Mouse (Mus musculus) testis, adult 2 months (tissue): ENCODE measurements at regions not wholly inside any gene's neighbourhood (a gene's known extent, or its start where the extent isn't known, plus 50 kb on each side); places are given as distances from the start of the nearest gene placed in this dataset.
A peak's percentile ranks its signal among the peaks of the same experiment; 100 is the strongest.
"Not testable (repeated sequence)": the region's sequence is repeated elsewhere in the genome, so short reads cannot be mapped to it uniquely, and the experiment has no call there.

ENCODE experiments used
- H3K27ac ChIP-seq: fragments of 200-500 bp; 2 replicates; pipeline ENCODE4 v1.5.1; 2012; ENCODE audit warnings: low read depth, low read length; ENCODE audit not compliant: control insufficient read depth, insufficient read depth
- H3K27me3 ChIP-seq: fragments of 200-500 bp; 2 replicates; pipeline ENCODE4 v1.6.1; 2012; ENCODE audit warnings: mild to moderate bottlenecking, low read length, moderate library complexity; ENCODE audit not compliant: control insufficient read depth, insufficient read depth
- H3K36me3 ChIP-seq: fragments of 200-500 bp; 2 replicates; pipeline ENCODE4 v1.6.1; 2012; ENCODE audit warnings: mild to moderate bottlenecking, low read length; ENCODE audit not compliant: control insufficient read depth, insufficient read depth
- H3K4me1 ChIP-seq: fragments of 200-500 bp; 2 replicates; pipeline ENCODE4 v1.6.1; 2012; ENCODE audit warnings: low read length; ENCODE audit not compliant: control insufficient read depth, insufficient read depth
- H3K4me3 ChIP-seq: fragments of 200-500 bp; 2 replicates; pipeline ENCODE4 v1.5.1; 2012; ENCODE audit warnings: low read depth, mild to moderate bottlenecking, low read length, moderate library complexity, mixed read lengths; ENCODE audit not compliant: control insufficient read depth
- CTCF ChIP-seq: fragments of 200-500 bp; IDR thresholded peaks from 2 replicates; pipeline ENCODE4 v1.5.1; 2012; ENCODE audit warnings: low read depth, mild to moderate bottlenecking, inconsistent platforms, low read length, moderate library complexity; ENCODE audit not compliant: control insufficient read depth, insufficient read depth, insufficient replicate concordance
- POLR2A ChIP-seq: fragments of 200-500 bp; IDR thresholded peaks from 2 replicates; pipeline ENCODE4 v1.6.1; 2012; ENCODE audit warnings: low read depth, mild to moderate bottlenecking, inconsistent platforms, low read length, moderate library complexity; ENCODE audit not compliant: control insufficient read depth

- H3K36me3 ChIP-seq = not testable (repeated sequence)
These were observed 124.6 kb upstream of the Mrpl21 start for GRCm38 (mm10) chr19:3158149-3158548.

GRCm38 (mm10) chr19:3159346-3159745, 123.4 kb upstream of the Mrpl21 start:
- Histone ChIP-seq H3K4me1 (no peaks in the 10 kb centered on the region; the same call in 1 of the 2 replicates), H3K27ac (no peak overlapping the region), H3K36me3 (no peaks in the 10 kb centered on the region), H3K4me3 (no peak overlapping the region), H3K27me3 (no peaks in the 10 kb centered on the region)
- no peak for TF ChIP-seq POLR2A
- TF ChIP-seq CTCF = no peak

More at GRCm38 (mm10) chr19:3158149-3158548, 124.6 kb upstream of the Mrpl21 start:
- H3K4me1 ChIP-seq, H3K4me3 ChIP-seq, H3K27ac ChIP-seq, H3K27me3 ChIP-seq: not testable (repeated sequence)

- Histone ChIP-seq H3K4me1 (no peaks in the 10 kb centered on the region), H3K27me3 (no peaks in the 10 kb centered on the region), H3K36me3 (no peaks in the 10 kb centered on the region), H3K4me3 (no peak overlapping the region), H3K27ac (no peak overlapping the region)
- TF ChIP-seq POLR2A (no peak), CTCF (no peak)
These were observed 115.0 kb upstream of the Mrpl21 start for GRCm38 (mm10) chr19:3167683-3168082.

GRCm38 (mm10) chr19:3182625-3183024, 100.1 kb upstream of the Mrpl21 start:
- Histone ChIP-seq H3K36me3 (no peaks in the 10 kb centered on the region), H3K27ac (no peak overlapping the region), H3K27me3 (no peaks in the 10 kb centered on the region), H3K4me3 (no peak overlapping the region), H3K4me1 (no peaks in the 10 kb centered on the region)
- TF ChIP-seq POLR2A (no peak), CTCF (no peak)

GRCm38 (mm10) chr19:3192644-3193043, 90.1 kb upstream of the Mrpl21 start:
- no peaks in the 10 kb centered on the region for H3K36me3 ChIP-seq
- H3K27ac ChIP-seq = no peak overlapping the region
- H3K27me3 ChIP-seq = no peaks in the 10 kb centered on the region
- no peaks in the 10 kb centered on the region for H3K4me1 ChIP-seq
- H3K4me3 ChIP-seq = peak overlapping the region; percentile 13
- no peak for TF ChIP-seq CTCF
- TF ChIP-seq POLR2A = no peak

GRCm38 (mm10) chr19:3204504-3204903, 78.2 kb upstream of the Mrpl21 start:
- not testable (repeated sequence) for H3K27me3 ChIP-seq, H3K27ac ChIP-seq, H3K36me3 ChIP-seq
- peak; percentile 30; the same call in 1 of the 2 replicates for TF ChIP-seq CTCF
- peak overlapping the region; percentile 96 for H3K4me3 ChIP-seq
- peaks cover 12% of the 10 kb centered on the region for H3K4me1 ChIP-seq

- H3K36me3 ChIP-seq = not testable (repeated sequence)
- H3K4me3 ChIP-seq = peak overlapping the region; percentile 96
These were observed 77.3 kb upstream of the Mrpl21 start for GRCm38 (mm10) chr19:3205406-3205805.

GRCm38 (mm10) chr19:3208283-3208682, 74.4 kb upstream of the Mrpl21 start:
- Histone ChIP-seq H3K4me3 (no peak overlapping the region), H3K27me3 (no peaks in the 10 kb centered on the region), H3K27ac (no peak overlapping the region), H3K36me3 (no peaks in the 10 kb centered on the region), H3K4me1 (peaks cover 12% of the 10 kb centered on the region)
- TF ChIP-seq POLR2A = no peak
- TF ChIP-seq CTCF = no peak

More at GRCm38 (mm10) chr19:3205406-3205805, 77.3 kb upstream of the Mrpl21 start:
- Histone ChIP-seq H3K27ac (peak overlapping the region; percentile 91; the same call in 1 of the 2 replicates), H3K4me1 (peaks cover 12% of the 10 kb centered on the region)
- H3K27me3 ChIP-seq = not testable (repeated sequence)
- TF ChIP-seq POLR2A = peak; percentile 46; the same call in 1 of the 2 replicates
